Mouse (Mus musculus) embryonic facial prominence, embryonic 11.5 days (tissue): ENCODE measurements around the gene Prdm16. TPM values are rescaled to one million over a fixed set of nuclear protein-coding genes. Genes with fewer than 3 reads are reported as not detected.
A peak's percentile ranks its signal among the peaks of the same experiment; 100 is the strongest.

Experiments used
- ATAC-seq: fragments of 200-750 bp; cut with Nextera tagmentation; replicated peaks from 2 replicates; pipeline ENCODE4 v1.8.0; 2017; ENCODE audit warnings: low read depth; ENCODE audit not compliant: insufficient number of reproducible peaks, low FRiP score, low TSS enrichment
- DNase-seq: peaks from one replicate; pipeline ENCODE4 v3.0.0-alpha.2; 2015; ENCODE audit warnings: low spot score
- H3K27ac ChIP-seq: fragments of 300-500 bp; sonication (generic); replicated peaks from 2 replicates; pipeline ENCODE4 v1.5.1; 2014; ENCODE audit warnings: mild to moderate bottlenecking, low read depth, low read length, control low read depth
- H3K27me3 ChIP-seq: fragments of 300-500 bp; sonication (generic); 2 replicates; pipeline ENCODE4 v1.6.1; 2014; ENCODE audit warnings: mild to moderate bottlenecking, low read length, moderate library complexity, mixed read lengths; ENCODE audit not compliant: control insufficient read depth, insufficient read depth
- H3K36me3 ChIP-seq: fragments of 300-500 bp; sonication (generic); replicated peaks from 2 replicates; pipeline ENCODE4 v1.6.1; 2014; ENCODE audit warnings: low read depth, mild to moderate bottlenecking, low read length, moderate library complexity, mixed read lengths; ENCODE audit not compliant: control insufficient read depth, insufficient read depth
- H3K4me1 ChIP-seq: fragments of 300-500 bp; sonication (generic); 2 replicates; pipeline ENCODE4 v1.6.1; 2014; ENCODE audit warnings: low read length, mixed read lengths; ENCODE audit not compliant: control insufficient read depth, insufficient read depth
- H3K4me2 ChIP-seq: fragments of 300-500 bp; sonication (generic); 2 replicates; pipeline ENCODE4 v1.6.1; 2014; ENCODE audit warnings: low read depth, mild to moderate bottlenecking, control low read depth, low read length, moderate library complexity
- H3K4me3 ChIP-seq: fragments of 300-500 bp; sonication (generic); 2 replicates; pipeline ENCODE4 v1.5.1; 2014; ENCODE audit warnings: low read depth, low read length, control low read depth
- H3K9ac ChIP-seq: fragments of 300-500 bp; sonication (generic); replicated peaks from 2 replicates; pipeline ENCODE4 v1.6.1; 2014; ENCODE audit warnings: mild to moderate bottlenecking, control low read depth, low read length
- H3K9me3 ChIP-seq: fragments of 300-500 bp; sonication (generic); replicated peaks from 2 replicates; pipeline ENCODE4 v1.6.1; 2016; ENCODE audit warnings: mild to moderate bottlenecking, low read length, inconsistent platforms, mixed read lengths; ENCODE audit not compliant: control insufficient read depth
- WGBS: fragments of 180-500 bp; shearing (Covaris S2); extraction: QIAGEN DNeasy Blood & Tissue Kit; methylation state at CpG from one replicate; pipeline ENCODE4 v1.1.7; 2014; 5-methylcytosine and 5-hydroxymethylcytosine counted together
- polyA plus RNA-seq: library from polyadenylated mRNA; unstranded; fragments of >200 nt; fragmentation: Nextera tagmentation; extraction: Ambion mirVana; gene quantifications from 2 replicates; pipeline ENCODE4 v1.2.1, GENCODE M21; 2014

Gene Prdm16
- polyA plus RNA-seq, 1 experiment from 2014 or later, result 22.3 TPM

DNA sequence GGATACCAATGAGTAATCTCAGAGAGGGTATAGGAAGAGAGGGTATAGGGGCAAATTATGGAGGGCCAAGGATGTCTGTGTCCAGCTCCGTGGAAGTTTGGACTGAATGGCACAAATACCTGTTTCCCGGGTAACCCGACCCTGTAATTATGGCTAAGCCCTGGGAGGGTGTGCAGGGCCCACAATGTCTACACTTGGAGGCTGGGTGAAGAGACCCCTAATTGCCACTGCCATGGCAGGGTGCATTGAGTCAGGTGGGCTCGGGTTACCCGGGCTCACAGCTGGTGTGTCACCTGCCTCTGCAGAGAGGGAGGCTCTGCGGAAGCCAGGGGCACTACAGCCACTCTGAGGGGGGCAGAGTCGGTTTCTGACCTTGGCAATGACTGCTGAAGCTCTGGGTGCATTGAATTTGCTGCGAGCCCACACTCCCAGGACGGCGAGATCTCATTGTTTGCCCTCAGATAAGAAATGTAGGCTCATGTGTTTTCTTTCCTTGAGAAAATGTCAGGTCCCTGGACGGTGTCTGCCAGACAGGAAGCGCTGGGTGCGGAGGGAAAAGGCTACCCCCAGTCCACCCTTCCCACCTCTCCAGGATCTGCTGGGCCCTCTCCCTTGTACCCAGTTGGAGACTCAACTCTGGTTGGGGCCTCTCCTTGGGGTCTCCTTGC is 62.3 kb downstream of the Prdm16 start:
- H3K27me3 ChIP-seq, result no peaks in the 10 kb centered on the region
- H3K9ac ChIP-seq, result no peak overlapping the region
- H3K4me3 ChIP-seq, result no peak overlapping the region
- H3K36me3 ChIP-seq, result no peaks in the 10 kb centered on the region
- peaks cover 17% of the 10 kb centered on the region for H3K4me1 ChIP-seq
- H3K9me3 ChIP-seq, result no peaks in the 10 kb centered on the region
- WGBS, result 55% methylated on average over 13 of the region's 13 CpGs
- no peak overlapping the region for H3K27ac ChIP-seq
- no peak for ATAC-seq
- H3K4me2 ChIP-seq, result no peak overlapping the region
- no peak for DNase-seq

DNA sequence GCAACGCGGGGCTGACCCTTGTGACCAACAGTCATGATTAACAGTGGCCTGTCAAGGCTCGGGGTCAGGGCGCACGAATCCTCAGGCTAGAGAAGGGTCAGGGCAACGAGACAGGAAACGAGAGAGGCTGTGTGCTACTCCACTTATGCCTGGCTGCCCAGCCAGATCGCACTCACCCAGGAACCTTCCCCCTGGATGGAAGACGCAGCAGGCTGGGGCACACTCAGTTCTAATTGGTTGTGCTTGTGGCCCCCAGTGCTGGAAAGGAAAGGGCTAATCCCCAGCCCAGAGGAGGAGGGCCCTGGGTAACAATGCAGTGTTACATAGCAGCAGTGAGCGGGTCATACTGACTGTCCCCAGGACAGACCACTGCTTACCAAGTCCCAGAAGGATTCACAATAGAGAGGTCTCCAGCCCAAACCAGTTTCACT is 66.2 kb downstream of the Prdm16 start:
- Histone ChIP-seq H3K27me3 (no peaks in the 10 kb centered on the region), H3K4me1 (peaks cover 34% of the 10 kb centered on the region)
- no peak for DNase-seq

DNA sequence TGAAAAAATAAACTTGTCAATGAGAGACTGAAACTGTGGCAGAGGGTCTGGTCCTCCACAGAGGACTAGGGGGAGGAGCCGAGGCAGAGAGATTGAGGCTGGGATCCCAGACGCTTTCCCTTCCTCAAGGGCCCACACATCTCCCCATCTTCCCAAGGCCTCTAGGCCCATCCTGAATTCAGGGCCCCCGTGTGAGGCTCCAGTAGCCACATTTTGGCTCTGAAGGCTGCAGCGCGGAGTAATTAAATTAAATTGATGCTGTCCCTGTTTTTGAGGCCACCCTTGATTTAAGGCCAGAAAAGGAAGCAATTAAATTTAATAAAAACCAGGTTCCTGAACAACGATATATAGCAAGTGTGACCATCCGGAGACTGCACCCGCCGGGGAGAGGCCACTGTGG is 66.8 kb downstream of the Prdm16 start:
- 22% methylated on average over 9 of the region's 9 CpGs for WGBS
- Histone ChIP-seq H3K4me1 (peaks cover 34% of the 10 kb centered on the region), H3K27ac (0 out of 2 replicates have a peak overlapping the region, but pooled peaks have one; percentile 28), H3K4me2 (no peak overlapping the region), H3K27me3 (no peaks in the 10 kb centered on the region), H3K4me3 (no peak overlapping the region), H3K36me3 (no peaks in the 10 kb centered on the region), H3K9me3 (no peaks in the 10 kb centered on the region), H3K9ac (no peak overlapping the region)
- ATAC-seq, result no peak
- peak; percentile 68 for DNase-seq

More for the DNA sequence above, 66.2 kb downstream of the Prdm16 start:
- Histone ChIP-seq H3K4me2 (no peak overlapping the region), H3K4me3 (no peak overlapping the region), H3K36me3 (no peaks in the 10 kb centered on the region), H3K9me3 (no peaks in the 10 kb centered on the region), H3K9ac (no peak overlapping the region), H3K27ac (peak overlapping the region; percentile 39)
- no peak for ATAC-seq
- WGBS, result 7% methylated on average over 10 of the region's 10 CpGs

DNA sequence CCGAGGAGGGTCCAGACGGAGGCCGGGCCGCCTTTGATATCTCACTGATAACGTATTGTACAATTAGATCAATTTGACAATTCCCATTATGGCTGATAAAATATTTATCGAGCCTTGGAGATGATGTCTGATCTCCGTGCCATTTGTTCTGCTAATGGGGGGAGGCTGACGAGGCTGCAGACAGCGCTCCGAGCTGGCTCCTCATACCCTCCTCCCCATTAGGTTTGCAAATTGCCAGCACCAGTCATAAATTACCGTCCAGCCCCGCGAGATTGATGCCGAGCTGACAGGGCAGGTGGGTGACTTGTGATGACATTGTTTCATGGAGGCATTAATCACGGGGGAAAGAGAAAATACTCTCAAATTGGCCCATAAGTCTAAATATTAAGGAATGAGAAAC is 67.9 kb downstream of the Prdm16 start:
- no peaks in the 10 kb centered on the region for H3K36me3 ChIP-seq
- WGBS, result 39% methylated on average over 15 of the region's 15 CpGs
- no peak overlapping the region for H3K9ac ChIP-seq
- H3K27ac ChIP-seq, result no peak overlapping the region; the same call in 1 of the 2 replicates
- DNase-seq (no peak), ATAC-seq (no peak)
- no peak overlapping the region for H3K4me3 ChIP-seq
- peaks cover 29% of the 10 kb centered on the region for H3K4me1 ChIP-seq
- no peaks in the 10 kb centered on the region for H3K27me3 ChIP-seq
- H3K9me3 ChIP-seq, result no peaks in the 10 kb centered on the region
- no peak overlapping the region for H3K4me2 ChIP-seq

DNA sequence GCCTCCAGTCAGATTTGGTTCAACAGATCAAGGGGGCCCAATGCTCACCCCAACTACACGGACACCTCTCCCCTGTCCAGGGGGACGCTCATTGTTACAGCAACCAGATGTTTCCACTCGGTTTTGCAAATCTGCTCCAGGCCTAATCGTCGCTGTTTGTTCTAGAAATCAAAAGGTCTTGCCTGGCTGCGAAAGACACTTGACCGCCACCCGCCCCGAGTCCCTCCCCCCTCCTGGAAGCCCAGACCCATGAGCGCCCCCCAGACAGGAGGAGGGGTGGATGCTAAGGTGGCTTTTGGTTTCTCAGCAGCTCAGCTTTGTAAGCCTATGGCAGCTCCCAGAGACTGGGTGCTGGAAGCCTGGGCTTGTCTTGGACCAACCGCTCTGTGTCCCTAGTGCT is 68.7 kb downstream of the Prdm16 start:
- no peak overlapping the region for H3K4me3 ChIP-seq
- ATAC-seq (no peak), DNase-seq (peak; percentile 59)
- H3K36me3 ChIP-seq, result no peaks in the 10 kb centered on the region
- H3K27ac ChIP-seq, result peak overlapping the region; percentile 3; the same call in 1 of the 2 replicates
- peaks cover 29% of the 10 kb centered on the region for H3K4me1 ChIP-seq
- H3K27me3 ChIP-seq, result no peaks in the 10 kb centered on the region
- 22% methylated on average over 11 of the region's 11 CpGs for WGBS
- H3K9me3 ChIP-seq, result no peaks in the 10 kb centered on the region
- H3K4me2 ChIP-seq, result no peak overlapping the region
- H3K9ac ChIP-seq, result peak overlapping the region; percentile 14; the same call in 1 of the 2 replicates

DNA sequence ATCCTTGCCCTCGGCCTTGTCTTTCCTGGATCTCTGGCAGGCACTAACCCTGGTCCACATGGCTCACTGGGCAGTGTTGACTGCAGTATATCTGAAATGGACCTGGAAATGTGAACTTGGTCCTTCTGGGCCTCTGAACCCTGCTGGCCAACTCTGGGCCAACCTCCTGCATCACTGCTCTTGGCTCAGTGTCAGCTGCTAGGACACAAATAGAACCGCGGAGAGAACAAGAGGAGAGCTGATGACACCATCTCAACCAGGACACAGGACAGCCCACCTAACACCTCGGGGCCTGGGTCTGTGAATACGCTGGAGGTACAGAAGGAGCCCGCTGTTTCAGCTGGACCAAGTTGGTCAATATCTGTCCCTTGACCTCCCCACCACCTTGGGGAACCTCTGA is 73.5 kb downstream of the Prdm16 start:
- no peak for DNase-seq
- H3K27ac ChIP-seq, result no peak overlapping the region
- no peak overlapping the region for H3K4me2 ChIP-seq
- ATAC-seq, result no peak
- no peak overlapping the region for H3K4me3 ChIP-seq
- WGBS, result 92% methylated on average over 6 of the region's 6 CpGs
- H3K9me3 ChIP-seq, result no peaks in the 10 kb centered on the region
- peaks cover 7% of the 10 kb centered on the region for H3K4me1 ChIP-seq
- H3K27me3 ChIP-seq, result no peaks in the 10 kb centered on the region
- H3K9ac ChIP-seq, result no peak overlapping the region
- H3K36me3 ChIP-seq, result no peaks in the 10 kb centered on the region

GRCm38 (mm10) chr4:154558041-154558440 is 78.6 kb downstream of the Prdm16 start:
- Histone ChIP-seq H3K36me3 (no peaks in the 10 kb centered on the region), H3K4me2 (no peak overlapping the region), H3K4me3 (no peak overlapping the region), H3K27me3 (no peaks in the 10 kb centered on the region), H3K4me1 (no peaks in the 10 kb centered on the region; the same call in 1 of the 2 replicates), H3K27ac (no peak overlapping the region), H3K9me3 (no peaks in the 10 kb centered on the region), H3K9ac (no peak overlapping the region)
- no peak for ATAC-seq
- DNase-seq, result no peak
- WGBS, result 93% methylated on average over 5 of the region's 5 CpGs

GRCm38 (mm10) chr4:154557168-154557567 is 79.5 kb downstream of the Prdm16 start:
- Histone ChIP-seq H3K4me2 (no peak overlapping the region), H3K27me3 (no peaks in the 10 kb centered on the region), H3K4me1 (no peaks in the 10 kb centered on the region; the same call in 1 of the 2 replicates), H3K27ac (no peak overlapping the region), H3K9ac (no peak overlapping the region), H3K9me3 (no peaks in the 10 kb centered on the region), H3K36me3 (no peaks in the 10 kb centered on the region), H3K4me3 (no peak overlapping the region)
- 0 out of 2 replicates have a peak, but pooled peaks have one; percentile 19 for ATAC-seq
- DNase-seq, result no peak
- 85% methylated on average over 11 of the region's 11 CpGs for WGBS
